Mouse (Mus musculus): Measurements from ENCODE around the gene Acta2. TPM values are rescaled to one million over a fixed set of nuclear protein-coding genes. Genes with fewer than 3 reads are reported as not detected.

The Acta2 gene
- total RNA-seq, 4 experiments from 2014 or later = 56.1 to 79.3 (median 71.1) TPM

DNA sequence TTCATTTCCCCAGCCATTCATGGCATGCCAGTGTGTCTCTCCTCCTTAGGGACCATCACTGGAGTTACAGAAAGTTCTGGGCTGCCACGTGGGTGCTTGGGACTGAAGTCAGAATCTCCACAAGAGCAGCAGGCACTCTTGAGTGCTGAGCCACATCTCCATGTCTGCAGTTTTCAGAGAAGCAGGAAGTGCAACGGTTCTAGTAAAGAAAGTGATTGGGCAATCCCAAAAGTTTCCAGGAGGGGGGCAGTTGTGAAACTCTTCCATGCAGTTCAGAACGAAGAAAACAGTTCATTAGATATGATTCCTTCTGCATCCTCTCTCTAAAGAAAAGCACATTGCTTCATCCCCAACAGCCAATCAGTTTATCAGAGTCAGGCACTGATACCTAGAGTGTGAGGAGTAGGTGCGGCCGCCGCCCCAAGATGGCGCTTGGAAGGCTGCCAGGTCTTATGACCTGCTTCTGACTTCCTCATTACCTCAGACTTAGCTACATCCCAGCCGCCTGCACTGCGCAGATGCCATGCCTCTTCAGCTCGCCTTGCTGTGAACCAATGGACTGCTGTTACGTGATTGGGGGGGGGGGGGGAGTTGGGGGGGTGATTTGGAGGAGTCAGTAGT, 14.8 kb upstream of the Acta2 start:
- DNase-seq (ENCODE audit: low spot score) = no peak

DNA sequence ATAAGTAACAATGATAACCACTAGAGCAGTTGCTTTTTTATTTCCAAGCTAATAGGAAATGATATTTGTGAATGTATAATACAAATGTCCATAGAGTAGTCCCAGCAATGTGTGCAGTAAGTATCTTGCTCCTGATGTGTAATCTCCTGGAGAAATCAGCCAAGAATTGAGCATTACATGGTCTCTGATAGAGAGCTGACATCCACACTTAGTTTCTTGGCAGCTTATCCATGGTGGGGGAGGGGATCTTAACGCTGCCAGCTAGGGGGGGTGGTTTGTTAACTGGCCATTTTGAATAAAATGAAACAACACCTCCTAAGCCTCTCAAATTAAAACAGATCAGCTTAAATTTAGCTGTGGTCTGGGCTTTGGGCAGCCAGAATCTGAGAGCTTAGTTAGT, 13.6 kb upstream of the Acta2 start:
- no peak for DNase-seq (ENCODE audit: low spot score)

DNA sequence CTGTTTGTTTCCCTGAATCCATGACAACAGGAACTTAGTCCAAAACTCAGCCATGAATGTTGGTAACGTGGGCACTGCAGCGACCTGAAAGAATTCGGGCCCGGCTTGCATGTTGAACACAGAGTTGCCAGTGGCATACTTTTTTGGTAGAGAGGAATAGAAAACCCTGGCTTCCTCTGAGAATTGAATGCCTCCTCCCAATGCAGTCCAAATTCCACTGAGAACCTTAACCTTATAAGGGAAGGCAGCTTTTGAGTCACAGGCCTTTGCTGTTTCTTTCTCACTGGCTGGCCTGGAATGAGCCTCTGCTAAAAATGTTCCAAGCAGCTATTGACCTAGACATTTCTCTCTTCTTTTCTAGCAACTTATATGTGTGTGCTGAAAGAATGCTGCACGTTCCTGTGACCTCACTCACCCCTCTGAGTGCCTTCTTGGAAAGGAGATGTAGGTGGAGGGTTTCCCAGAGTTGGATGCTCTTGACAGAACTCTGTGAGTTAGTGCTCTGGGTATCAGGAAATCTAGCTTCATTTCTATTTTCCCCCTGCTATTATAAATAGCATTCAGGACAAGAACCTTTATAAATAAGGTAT, 10.3 kb upstream of the Acta2 start:
- peak; percentile 42 for DNase-seq (ENCODE audit: low spot score)

GRCm38 (mm10) chr19:34262273-34262974, 7.0 kb upstream of the Acta2 start:
- DNase-seq (ENCODE audit: low spot score) = no peak

DNA sequence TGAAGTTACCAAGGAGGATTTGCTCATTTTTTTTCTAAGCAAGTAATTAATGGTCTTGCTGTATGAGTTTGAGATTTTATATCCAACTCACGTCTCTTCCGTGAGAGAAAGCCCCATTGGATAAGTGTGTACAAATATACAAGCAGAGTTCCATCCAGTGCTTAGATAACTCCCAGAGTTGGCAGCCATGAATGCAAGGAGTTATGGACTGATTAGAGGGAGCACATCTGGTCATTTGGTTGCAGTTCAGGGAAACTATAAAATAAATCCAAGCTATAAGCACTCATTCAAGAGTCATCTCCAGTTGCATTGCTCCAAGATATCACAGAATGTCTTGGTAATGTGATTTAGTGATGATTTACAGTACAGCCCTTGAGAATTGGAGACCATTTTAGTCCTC, 1.5 kb upstream of the Acta2 start:
- no peak for DNase-seq (ENCODE audit: low spot score)

GRCm38 (mm10) chr19:34256149-34256548, 759 bp upstream of the Acta2 start:
- no peak for DNase-seq (ENCODE audit: low spot score)

- DNase-seq (ENCODE audit: low spot score) = no peak
Measured at GRCm38 (mm10) chr19:34254101-34254879, 1.1 kb downstream of the Acta2 start.

- no peak for DNase-seq (ENCODE audit: low spot score)
Measured at GRCm38 (mm10) chr19:34252450-34252849, 2.9 kb downstream of the Acta2 start.

DNA sequence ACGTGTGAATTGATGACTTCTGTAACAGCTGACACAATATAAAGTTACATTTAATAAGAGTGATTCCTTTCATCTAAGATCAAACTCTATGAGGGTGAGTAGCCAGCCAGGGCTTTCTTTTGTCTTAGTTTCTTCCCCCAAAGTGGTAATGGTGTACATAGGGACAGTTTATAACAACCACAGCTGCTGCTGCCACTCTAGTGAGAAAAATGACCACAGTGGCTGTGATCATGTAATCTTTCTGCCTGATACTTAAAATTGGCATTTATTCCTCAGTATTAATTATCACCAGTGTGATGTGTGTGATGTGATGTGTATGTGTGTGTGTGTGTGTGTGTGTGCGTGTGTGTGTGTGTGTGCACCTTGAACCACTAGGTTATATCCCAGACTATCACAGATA, 3.5 kb downstream of the Acta2 start:
- DNase-seq (ENCODE audit: low spot score) = no peak

GRCm38 (mm10) chr19:34250621-34251020, 4.8 kb downstream of the Acta2 start:
- no peak for DNase-seq (ENCODE audit: low spot score)

DNA sequence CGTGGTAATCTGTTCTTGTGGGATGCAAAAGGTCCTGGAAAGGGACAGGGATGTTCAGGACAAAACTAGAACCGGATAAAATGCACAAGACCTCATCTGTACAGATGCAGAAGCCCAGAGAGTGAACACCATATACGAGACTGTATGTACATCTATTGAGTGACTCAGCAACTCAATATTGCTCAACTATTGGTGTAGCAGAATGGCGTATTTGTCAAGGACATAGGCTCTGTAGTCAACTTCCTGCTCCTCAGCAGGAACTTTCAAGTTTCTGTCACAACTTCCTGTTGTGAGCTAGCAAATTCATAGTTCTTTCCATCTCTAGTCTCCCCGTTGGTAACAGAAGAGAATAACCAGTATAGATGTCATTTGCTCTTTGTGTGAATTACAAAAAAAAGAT, 6.8 kb downstream of the Acta2 start:
- DNase-seq (ENCODE audit: low spot score) = no peak

GRCm38 (mm10) chr19:34244056-34244455, 11.3 kb downstream of the Acta2 start:
- peak; percentile 86 for DNase-seq (ENCODE audit: low spot score)

DNA sequence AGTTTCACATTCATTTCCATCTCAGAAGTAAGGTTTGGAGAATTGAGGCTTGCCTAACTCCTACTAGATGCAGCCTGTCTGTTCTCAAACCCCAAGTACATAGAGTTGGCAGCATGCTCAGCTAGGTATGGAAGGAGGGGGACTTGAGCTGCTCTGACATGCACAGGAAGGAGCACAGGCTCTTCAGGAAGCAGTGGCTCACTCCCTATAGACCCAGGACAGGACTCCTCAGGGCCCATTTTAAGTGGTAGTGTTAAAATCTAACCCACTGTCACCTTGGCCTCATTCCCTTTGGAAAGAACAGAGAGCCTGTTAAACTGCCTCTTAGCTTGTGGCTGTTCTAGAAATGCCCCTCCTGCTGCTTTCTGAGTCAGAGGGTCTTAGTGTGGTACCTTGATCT, 12.5 kb downstream of the Acta2 start:
- DNase-seq (ENCODE audit: low spot score) = no peak

DNA sequence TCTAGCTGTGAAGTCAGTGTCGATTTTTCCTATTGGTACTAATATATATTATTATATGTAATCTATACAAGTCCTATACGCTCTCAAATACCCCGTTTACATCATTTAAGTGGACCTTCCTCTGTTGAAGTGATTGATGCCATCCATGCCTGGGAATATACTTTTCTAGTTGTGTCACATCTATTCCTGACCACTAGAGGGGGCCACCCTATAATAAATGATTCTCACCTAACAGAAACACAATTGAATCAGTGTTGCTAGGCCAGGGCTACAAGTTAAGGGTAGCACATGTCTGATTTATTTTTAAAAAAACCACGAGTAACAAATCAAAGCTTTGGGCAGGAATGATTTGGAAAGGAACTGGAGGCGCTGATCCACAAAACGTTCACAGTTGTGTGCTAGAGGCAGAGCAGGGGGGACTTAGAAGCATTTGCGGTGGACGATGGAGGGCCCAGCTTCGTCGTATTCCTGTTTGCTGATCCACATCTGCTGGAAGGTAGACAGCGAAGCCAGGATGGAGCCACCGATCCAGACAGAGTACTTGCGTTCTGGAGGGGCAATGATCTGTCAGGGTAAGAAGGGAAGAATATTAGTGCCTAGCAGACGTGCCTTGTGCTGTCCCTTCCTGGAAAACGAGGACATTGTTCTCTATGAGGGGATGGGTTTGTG, 14.0 kb downstream of the Acta2 start:
- DNase-seq (ENCODE audit: low spot score) = peak; percentile 57

- DNase-seq (ENCODE audit: low spot score) = no peak
Measured at GRCm38 (mm10) chr19:34240273-34241039, 14.9 kb downstream of the Acta2 start.

GRCm38 (mm10) chr19:34237746-34238145, 17.6 kb downstream of the Acta2 start:
- no peak for DNase-seq (ENCODE audit: low spot score)

DNA sequence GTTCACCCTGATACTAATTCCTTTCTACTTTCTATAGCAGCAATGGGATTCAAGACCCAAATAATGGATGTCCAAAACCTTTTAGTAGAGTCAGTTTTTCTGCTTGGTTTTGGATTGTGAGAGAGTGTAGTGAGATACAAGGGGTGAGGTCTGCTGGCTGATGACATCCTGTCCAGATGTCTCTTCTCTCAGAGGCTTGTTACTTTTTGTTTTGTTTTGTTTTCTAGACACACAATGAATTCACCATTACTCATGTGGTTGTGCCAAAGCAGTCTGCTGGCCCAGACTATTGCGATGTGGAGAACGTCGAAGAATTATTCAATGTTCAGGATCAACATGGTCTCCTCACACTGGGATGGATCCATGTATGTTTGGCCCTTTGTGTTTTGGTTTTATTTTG, 19.3 kb downstream of the Acta2 start:
- no peak for DNase-seq (ENCODE audit: low spot score)

- DNase-seq (ENCODE audit: low spot score) = peak; percentile 67
Measured at GRCm38 (mm10) chr19:34233944-34234343, 21.4 kb downstream of the Acta2 start.

- no peak for DNase-seq (ENCODE audit: low spot score)
Measured at GRCm38 (mm10) chr19:34232326-34232725, 23.1 kb downstream of the Acta2 start.

DNA sequence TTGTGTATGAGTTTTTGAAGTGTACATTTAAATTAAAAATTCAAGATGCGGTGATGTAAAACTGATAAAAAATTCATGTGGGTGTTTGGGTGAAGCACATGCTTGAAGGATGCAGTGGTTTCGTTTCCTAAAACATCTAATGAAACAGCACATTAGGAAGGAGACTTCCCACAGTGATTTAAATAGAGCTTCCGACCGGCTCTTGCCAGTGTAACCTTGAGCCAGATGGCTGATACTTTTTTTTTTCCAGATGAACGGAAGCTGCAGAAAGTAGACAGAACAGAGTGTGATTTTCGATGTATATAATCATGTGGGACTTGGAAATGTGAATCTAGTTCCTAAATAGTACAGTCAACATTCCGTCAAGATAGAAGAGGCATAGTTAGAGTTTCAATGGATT, 23.8 kb downstream of the Acta2 start:
- no peak for DNase-seq (ENCODE audit: low spot score)

DNA sequence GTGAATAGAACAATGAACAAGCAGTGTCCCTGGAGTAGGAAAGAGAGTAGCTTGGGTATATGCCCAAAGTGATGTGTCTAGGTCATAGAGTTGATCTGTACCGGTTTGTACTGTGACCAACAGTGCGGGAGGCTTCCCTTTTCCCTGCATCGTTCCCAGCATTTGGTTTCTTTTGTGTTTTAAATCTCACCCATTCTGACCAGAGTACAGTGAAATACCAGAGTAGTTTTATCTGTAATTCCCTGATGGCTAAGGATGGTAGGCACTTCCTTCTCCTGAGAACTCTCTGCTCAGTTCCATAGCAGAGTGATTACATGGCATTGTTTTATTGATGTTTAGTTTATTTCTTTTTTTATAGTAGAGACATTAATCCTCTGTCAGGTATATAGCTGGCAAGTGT, 32.6 kb downstream of the Acta2 start:
- no peak for DNase-seq (ENCODE audit: low spot score)
